Mouse (Mus musculus) bone marrow macrophage, adult 2 months (primary cell): ENCODE data around the gene Afap1.

ENCODE experiments used
- CTCF ChIP-seq: IDR thresholded peaks from 2 replicates; pipeline ENCODE4 v1.5.1; 2012; ENCODE audit warnings: low read depth, mild to moderate bottlenecking, low read length, moderate library complexity
- POLR2A ChIP-seq: IDR thresholded peaks from 2 replicates; pipeline ENCODE4 v1.6.1; 2012; ENCODE audit warnings: mild to moderate bottlenecking, low read depth, low read length, borderline replicate concordance

DNA sequence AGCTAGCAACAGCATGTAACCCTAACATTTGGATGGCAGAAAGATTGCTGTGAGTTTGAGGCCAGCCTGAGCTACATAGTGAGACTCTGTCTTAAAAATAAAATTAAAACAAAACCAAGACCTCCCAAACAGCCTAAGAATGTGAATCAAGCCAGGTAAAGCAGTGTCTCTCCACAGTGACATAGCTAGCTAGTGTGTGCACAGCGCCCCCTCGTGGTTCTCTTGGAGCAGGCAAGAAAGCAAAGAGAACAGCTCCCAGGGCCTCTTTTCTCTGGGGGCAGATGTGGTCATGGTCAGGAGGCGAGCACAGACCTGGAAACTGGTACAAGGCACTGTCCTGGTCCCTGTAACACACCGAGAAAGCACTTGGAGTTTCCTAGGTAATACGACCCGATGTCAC, 35.0 kb upstream of the Afap1 start:
- no peak for TF ChIP-seq POLR2A
- peak; percentile 73 for TF ChIP-seq CTCF
